Mouse (Mus musculus) R1 (cell line): ENCODE data around the gene Acad11.

Experiments
- DNase-seq: peaks from one replicate; pipeline ENCODE4 v3.0.0-alpha.2; 2018; ENCODE audit warnings: low read depth, low spot score

Gene Acad11

DNA sequence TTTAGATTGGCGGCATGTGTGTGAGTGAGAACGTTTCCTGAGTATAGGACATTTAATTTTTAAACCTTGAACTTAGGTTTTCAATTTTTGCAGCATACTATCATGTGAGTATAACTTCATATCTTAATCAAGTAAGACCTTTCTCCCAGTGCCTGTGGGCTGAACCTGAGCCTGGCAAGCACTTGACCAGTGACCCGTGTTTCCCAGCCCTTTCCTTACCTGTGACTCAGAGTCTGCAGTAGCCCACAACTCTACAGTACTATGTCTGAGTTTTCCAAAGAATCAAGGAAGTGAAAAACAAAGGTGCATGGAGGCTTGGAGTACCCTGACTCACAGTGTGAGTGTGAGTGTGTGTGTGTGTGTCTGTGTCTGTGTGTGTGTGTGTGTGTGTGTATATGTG is 16.9 kb downstream of the Acad11 start:
- DNase-seq: no peak

- peak; percentile 44 for DNase-seq
Observed at GRCm38 (mm10) chr9:104085730-104086429, 22.7 kb downstream of the Acad11 start.

GRCm38 (mm10) chr9:104088555-104088954 is 25.4 kb downstream of the Acad11 start:
- DNase-seq: peak; percentile 63

GRCm38 (mm10) chr9:104092945-104093344 is 29.8 kb downstream of the Acad11 start:
- DNase-seq: no peak

- DNase-seq: no peak
Observed at GRCm38 (mm10) chr9:104098256-104098655, 35.1 kb downstream of the Acad11 start.

GRCm38 (mm10) chr9:104099060-104099459 is 35.9 kb downstream of the Acad11 start:
- DNase-seq: peak; percentile 87

GRCm38 (mm10) chr9:104100822-104101221 is 37.6 kb downstream of the Acad11 start:
- no peak for DNase-seq

- DNase-seq: no peak
Observed at GRCm38 (mm10) chr9:104101458-104101857, 38.3 kb downstream of the Acad11 start.

DNA sequence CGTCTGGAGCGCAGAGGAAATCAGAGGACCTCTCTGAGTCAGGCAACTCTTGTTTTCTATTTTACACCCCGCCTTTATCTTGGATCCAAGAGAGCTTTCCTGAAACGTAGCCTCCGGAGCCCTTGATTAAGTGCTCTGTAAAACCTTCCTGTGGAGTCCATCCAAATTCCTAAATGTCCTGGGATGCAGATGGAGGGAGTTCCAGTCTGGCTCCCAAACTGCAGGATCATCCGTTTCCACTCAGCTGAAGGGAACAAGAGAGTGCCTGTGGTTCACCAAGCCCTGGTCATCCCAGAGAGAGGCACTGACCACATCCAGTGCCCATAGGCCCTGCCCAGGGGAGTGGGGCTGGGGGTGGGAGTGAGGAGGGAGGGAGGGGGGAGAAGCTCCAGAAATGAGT is 39.1 kb downstream of the Acad11 start:
- no peak for DNase-seq

- DNase-seq: peak; percentile 82
Observed at GRCm38 (mm10) chr9:104102901-104103300, 39.7 kb downstream of the Acad11 start.

- peak; percentile 17 for DNase-seq
Observed at GRCm38 (mm10) chr9:104104986-104105385, 41.8 kb downstream of the Acad11 start.

GRCm38 (mm10) chr9:104106930-104107329 is 43.8 kb downstream of the Acad11 start:
- no peak for DNase-seq

DNA sequence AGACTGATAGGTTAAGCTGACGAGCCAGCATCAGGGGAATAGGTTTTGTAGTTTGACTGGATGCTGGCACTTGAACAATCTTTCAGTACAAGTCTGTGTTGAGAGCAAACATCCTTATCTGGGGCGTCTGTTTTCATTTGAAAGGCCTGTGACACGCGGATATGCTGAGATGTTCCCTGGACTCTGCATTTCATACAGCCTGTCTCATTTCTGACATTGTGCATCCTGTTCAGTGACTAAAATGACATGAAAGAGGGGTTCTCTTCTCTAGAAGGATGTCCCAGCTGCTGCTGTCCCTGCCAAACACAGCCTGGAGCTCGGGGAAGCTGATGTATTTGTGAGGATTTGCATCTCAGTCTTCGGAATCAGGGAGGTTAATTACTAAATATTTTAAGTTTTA is 44.3 kb downstream of the Acad11 start:
- no peak for DNase-seq

GRCm38 (mm10) chr9:104108571-104109143 is 45.5 kb downstream of the Acad11 start:
- no peak for DNase-seq

- DNase-seq: no peak
Observed at GRCm38 (mm10) chr9:104109151-104109550, 46.0 kb downstream of the Acad11 start.

DNA sequence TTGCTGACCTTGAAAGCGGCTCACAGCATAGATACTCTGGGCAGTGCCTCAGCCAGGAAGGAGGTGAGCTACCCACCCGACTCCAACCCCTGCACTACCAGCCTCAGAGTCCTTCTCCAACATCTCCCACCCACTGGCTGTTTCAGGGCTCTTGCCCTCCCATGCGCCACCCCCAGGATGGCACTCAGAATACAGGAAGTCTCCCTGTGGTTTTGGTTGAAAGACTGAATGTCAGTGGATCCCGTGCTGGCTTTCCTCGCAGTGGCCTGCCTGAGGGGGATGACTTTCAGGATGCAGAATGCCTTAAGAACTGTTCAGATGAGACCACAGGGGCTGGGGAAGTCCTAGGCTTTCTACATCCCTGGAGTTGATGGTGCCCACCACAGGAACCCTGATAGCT is 59.9 kb downstream of the Acad11 start:
- peak; percentile 80 for DNase-seq

DNA sequence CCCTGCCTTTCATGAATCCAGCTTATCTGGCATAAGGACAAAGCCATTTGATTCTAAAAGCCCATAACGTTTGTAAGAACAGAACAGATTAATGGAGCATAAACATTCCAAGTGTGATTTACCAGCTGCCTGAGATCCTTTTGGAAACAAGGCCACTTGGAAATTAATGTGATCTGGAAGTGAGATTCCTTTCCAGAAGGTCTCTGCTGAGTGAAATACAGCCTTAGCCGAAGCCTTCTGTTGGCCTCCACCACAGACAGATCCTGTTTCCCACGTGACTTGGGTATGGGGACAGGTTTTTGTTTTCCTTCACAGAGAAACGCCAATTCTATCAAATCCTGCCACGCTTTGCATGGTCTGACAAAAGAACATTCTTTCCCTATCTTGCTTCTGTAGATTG is 60.4 kb downstream of the Acad11 start:
- DNase-seq: no peak

DNA sequence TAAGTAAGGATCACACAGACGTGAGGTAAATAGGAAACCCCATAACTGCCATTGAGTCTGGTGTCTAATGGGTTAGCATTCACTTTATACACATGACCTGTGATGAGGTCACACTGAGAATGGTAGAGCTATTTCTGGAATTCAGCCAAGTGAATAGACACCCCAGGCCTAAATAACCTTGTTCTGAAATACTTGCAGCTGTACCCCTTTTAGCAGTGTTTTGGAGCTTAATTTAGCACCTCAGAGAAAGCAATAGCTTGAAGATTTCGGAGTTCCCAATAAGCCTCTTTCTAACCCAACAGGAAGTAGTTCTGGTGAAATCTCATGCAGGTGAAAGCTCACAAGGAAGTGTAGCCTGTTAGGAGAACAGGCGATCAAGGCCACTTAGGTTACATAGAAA is 63.7 kb downstream of the Acad11 start, which contains the start of gene Ackr4:
Ackr4 (minus strand) TSS at position 101 of the 400 bp plus-strand sequence.
- DNase-seq: no peak

DNA sequence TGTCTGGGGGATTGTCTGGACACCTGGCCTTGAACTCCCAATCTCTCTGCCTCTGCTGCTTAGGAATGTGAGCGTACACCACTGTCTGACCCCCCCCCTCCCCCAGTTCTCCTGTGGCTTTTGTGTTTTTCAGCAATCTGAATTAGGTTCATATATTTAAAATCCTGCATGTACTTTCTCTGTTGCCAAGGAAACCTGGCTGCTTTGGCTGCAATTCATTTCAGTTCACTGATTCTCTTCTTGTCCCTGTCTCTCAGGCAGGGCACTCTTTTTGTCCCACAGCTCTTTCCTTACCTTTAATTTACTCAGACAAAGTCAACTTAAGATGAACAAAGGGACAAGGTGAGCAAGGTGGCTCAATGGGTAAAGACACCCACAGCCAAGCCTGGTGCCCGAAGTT is 64.9 kb downstream of the Acad11 start:
- no peak for DNase-seq

- no peak for DNase-seq
Observed at GRCm38 (mm10) chr9:104130141-104130755, 67.1 kb downstream of the Acad11 start.

- no peak for DNase-seq
Observed at GRCm38 (mm10) chr9:104140351-104140750, 77.2 kb downstream of the Acad11 start.

DNA sequence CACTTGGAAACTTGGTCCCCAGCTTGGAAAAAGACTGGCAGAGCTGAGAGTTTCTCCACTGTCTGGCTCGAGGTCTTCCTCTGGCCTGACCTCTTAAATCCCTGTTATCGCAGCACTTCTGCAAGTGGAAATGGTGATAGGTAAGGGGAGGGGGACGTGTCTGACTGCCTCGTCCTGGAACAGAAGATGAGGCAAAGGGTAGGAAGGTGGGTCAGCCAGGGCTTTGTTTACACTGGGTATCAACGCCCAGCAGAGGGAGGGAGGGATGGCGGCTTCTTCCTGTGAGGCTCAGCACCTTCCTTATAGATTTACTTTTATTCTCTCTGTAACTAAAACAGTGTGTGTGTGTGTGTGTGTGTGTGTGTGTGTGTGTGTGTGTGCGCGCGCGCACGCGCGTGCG is 79.6 kb downstream of the Acad11 start:
- DNase-seq: no peak
